Mouse (Mus musculus): ENCODE measurements around the gene Hnrnpk. TPM values are rescaled to one million over a fixed set of nuclear protein-coding genes. Genes with fewer than 3 reads are reported as not detected.
"Not testable (repeated sequence)": the region's sequence is repeated elsewhere in the genome, so short reads cannot be mapped to it uniquely, and the experiment has no call there.

Hnrnpk gene
- 489 and 576 TPM in 2 replicates for total RNA-seq (2015; ENCODE audit: low replicate concordance)
- 788 and 801 TPM in 2 replicates for total RNA-seq (2017; ENCODE audit: low replicate concordance)

DNA sequence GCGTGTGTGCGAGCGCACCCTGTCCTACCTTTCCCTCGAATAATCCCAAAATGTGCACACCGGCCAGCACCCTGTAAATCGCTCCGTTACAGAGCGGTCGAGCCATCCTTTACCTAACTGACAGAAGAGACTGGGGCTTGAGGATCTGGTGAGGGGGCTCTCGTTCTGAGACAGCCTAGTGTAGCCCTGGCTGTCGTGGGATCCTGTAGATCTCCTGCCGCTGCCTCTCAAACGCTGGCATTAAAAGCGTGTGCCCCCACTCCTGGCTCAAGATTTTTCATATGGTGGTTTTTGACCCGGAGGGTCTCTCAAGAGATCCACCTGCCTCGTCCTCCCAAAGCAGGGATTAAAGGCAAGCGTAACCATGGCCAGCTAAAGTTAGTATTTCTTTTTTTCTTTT, at the start of gene Hnrnpk:
Hnrnpk (minus strand) TSS at position 101 of the 400 bp plus-strand sequence.
- not testable (repeated sequence) for ATAC-seq (replicated peaks; ENCODE audit: low FRiP score, poor library complexity, severe bottlenecking)

DNA sequence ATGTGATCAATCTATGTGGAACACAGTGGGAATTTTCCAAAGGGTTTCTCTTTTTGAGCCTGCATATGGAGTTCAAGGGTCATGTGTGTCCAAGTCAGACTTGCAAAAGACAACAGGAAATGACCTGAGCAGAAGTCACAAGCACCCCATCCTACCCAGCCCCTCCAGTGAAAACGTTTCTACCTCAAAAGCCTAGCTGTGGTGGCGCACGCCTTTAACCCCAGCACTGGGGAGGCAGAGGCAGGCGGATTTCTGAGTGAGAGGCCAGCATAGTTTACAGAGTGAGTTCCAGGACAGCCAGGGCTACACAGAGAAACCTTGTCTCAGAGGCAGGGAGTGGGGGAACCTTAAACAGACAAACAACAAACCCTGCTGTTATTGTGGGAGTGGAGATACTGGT, 49.1 kb upstream of the Hnrnpk start:
- ATAC-seq (replicated peaks; ENCODE audit: low FRiP score, poor library complexity, severe bottlenecking), result no peak

DNA sequence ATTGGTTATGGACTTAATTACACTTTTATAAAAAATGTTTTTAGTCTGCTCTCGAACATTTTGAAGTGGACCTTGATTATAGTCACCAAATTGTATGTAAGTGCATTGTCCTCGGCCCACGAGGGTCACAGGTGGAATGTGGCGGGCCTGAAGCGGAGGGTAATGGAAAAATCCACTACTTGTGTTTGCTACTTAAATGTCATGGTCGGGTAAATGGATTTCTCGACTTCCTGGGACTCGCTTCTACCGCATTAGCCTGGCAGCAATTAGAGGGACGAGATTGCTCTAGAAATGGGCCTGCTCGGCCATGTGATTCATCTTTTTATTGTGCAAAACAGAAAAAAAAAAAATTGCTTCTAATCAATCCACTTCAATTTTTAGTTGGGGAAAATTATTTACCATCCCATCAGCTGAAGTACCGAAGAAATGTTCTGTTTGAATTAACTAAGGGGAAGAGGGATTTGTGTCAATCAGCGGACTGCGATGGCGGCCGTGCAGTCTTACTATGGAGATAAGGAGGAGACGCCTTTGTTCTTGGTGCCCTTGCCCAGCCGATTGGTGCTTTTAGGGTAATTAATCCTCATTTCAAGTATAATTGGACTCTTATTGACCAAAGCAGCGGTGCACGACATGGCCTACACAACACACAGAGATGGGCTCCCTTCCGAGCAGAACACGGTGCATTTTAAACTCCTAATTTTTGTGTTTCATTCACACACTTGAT, 47.5 kb upstream of the Hnrnpk start:
- no peak for ATAC-seq (replicated peaks; ENCODE audit: low FRiP score, poor library complexity, severe bottlenecking)

DNA sequence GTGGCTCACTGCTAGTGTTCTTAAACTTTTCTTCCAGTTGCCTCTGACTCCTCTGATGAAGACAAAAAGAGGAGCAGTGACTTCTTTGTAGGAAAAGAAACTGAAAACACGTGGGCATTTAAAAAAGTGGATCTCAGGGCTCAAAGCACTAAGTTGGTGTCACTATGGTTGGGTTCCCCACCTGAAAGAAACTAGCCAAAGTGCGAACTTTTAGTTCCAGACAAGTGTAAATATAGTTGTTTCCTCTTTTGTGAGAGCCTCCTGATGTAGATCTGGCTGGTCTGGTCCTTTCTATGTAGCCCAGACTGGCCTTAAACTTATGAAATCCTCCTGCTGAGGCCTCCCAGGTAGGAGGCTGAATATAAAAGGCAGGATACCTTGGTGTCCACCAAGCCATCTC, 43.4 kb upstream of the Hnrnpk start:
- ATAC-seq (replicated peaks; ENCODE audit: low FRiP score, poor library complexity, severe bottlenecking), result no peak

DNA sequence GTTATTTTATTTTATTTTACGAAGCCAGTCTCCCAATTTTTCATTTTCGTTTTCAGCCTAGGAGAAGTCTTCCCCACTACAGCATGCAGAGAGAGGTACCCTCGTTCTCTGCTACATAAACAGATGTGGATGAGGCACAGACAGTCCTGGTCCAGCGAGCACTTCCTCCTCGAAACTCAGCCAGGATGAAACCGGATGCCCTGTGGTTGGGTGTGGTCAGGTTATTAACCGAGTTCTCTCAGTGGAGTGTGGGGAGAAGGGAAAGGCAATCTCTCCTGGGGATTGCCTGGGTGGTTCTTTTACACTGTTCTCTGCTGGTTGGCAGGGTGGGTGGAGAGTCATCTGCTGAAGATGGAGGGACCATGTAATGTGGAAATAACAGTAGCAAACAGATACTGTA, 40.6 kb upstream of the Hnrnpk start:
- ATAC-seq (replicated peaks; ENCODE audit: low FRiP score, poor library complexity, severe bottlenecking), result no peak

DNA sequence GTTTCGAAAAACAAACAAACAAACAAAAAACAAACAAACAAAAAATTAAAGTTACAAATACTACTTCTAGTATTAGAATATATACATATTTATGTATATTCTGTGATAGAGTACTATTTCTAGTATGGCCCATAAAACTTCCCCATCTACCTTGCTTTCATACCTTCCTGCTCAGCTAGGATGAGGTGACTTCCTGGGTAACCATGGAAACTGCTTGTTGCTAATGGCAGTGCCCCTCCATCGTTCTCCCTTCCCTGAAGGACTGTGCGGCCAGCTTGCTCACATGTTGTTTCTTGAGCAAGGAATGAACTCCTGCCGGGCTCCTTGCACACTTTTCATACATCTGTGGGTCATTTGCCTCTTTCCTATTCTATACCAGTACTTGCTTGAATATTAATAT, 40.2 kb upstream of the Hnrnpk start:
- no peak for ATAC-seq (replicated peaks; ENCODE audit: low FRiP score, poor library complexity, severe bottlenecking)

DNA sequence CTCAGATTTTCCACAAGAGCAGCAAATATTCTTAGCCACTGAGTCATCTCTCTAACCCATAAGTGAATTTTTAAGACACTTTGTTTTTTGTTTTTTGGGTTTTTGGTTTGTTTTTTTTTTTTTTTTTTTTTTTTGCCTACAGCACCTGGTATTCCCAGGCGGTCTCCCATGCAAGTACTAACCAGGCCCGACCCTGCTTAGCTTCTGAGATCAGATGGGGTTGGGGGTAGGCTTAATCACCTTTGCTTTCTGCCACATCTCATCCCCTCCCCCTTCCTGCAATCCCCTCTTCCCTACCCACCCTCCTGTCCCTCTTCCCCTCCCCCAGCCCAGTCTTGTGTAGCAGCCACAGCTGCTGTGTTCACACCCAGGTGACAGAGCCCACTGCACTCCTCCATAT, 36.6 kb upstream of the Hnrnpk start:
- ATAC-seq (replicated peaks; ENCODE audit: low FRiP score, poor library complexity, severe bottlenecking), result no peak

DNA sequence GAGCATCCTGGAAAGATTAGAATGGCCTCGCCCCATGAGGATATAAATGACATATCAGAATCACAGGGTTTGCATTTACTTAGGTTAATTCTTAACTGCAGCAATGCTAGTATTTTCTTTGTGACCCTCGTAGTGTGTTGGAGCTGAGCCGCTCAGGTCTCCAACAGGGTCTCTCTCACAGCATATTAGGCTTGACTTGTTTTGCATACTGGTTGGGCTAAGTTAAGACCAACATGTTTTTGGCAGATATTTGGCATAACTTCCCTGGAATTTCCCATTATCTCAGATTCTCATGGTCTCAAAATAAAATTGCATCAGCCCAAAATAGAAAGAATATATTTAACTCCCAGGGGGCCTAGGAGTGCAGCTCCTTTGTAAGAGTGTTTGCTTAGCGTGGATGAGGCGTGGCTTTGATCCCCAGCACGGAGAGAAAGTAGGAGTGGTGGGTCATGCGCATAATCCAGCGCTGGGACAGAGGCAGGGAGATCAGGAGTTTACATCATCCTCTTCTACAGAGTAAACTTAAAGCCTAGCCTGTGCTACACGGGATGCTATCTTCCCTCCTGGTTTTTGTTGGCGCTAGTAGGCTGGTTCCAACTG, 20.0 kb upstream of the Hnrnpk start:
- ATAC-seq (replicated peaks; ENCODE audit: low FRiP score, poor library complexity, severe bottlenecking), result no peak

DNA sequence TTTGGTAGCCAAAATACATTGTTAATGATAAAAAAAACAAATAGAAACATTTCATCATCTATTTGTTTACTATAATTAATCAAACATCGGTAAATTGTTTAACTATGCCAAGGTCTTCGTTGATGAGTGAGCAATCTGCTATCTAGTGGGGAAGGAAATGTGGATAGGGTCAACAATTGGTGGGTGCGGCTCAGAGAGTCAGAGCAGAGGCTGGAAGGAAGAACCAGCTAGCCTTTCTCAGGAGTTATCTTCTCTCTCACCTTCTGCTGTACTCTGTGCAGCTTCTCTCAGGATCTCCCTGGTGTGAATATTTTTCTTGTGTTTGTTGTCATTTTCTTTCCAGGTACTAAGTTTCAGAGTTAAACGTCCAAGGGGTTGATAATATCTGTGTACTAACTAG, 19.1 kb upstream of the Hnrnpk start:
- ATAC-seq (replicated peaks; ENCODE audit: low FRiP score, poor library complexity, severe bottlenecking), result no peak

DNA sequence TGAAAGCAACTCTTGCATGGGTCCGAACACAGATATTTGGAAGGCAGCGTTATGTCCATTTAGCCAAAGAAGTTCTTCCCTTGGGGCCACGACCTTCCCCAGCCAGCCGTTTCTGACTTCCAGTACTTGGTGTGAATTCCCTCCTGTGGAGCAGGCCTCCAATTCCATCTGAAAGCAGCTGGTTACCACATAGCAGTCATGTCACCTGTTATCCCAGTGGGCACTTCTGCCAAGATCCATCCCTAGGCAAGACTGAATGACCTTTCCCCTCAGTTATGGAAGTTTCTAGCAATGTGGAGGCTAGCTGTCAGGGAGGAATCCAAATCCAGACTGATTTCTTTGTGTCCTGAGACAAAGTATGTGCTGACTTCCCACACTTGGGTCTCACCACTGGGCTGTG, 17.9 kb upstream of the Hnrnpk start:
- ATAC-seq (replicated peaks; ENCODE audit: low FRiP score, poor library complexity, severe bottlenecking), result no peak

DNA sequence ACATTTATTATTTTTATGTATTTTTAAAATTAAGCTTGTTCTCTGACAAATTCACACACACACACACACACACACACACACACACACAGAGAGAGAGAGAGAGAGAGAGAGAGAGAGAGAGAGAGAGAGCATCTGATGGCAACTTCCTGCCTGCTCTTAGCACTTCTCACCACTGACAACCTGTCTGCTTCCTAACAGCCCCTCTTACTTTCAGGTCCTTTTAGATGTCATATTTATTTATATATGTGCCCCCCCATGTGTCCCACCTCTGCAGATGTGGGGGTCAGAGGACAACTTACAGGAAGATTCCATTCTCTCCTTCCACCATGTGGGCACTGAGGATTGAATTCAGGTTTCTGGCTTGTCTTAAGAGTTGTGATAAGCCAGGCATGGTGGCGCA, 16.1 kb upstream of the Hnrnpk start:
- no peak for ATAC-seq (replicated peaks; ENCODE audit: low FRiP score, poor library complexity, severe bottlenecking)

DNA sequence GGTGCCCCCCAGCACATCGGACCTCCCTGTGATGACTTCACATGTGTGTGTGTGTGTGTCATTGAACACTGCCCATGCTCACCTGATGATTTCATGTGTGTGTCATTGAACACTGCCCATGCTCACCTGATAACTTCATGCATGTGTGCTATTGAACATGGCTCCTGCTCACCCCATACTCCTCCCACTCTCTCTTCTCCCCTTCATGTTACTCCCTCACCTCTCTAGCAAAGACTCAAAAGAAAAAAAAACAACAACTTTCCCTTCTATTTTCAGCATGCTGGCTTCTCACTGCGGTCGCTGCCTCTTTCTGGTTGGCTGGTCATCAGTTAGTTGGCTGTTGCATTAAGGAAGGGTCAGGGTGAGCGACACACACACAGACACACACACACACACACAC, 15.5 kb upstream of the Hnrnpk start:
- no peak for ATAC-seq (replicated peaks; ENCODE audit: low FRiP score, poor library complexity, severe bottlenecking)

DNA sequence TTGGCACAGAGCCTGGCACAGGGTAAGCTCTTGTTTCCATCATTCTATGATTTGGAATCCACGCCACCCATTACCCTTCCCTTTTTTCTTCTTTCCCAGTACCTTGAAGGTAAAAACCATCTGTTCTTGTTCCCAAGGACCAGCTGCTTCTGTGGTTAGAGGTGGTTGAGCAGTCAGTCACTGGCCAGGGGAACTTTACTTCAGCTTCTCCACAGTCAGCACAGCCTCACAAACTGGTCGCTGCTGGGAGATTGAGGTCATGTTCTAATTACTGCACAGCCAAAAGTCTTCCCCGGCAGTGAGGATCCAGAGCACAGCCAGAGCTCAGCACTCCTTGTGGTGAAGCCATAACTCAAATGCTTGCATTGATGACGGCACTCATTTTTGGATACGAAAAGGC, 12.7 kb upstream of the Hnrnpk start:
- no peak for ATAC-seq (replicated peaks; ENCODE audit: low FRiP score, poor library complexity, severe bottlenecking)

DNA sequence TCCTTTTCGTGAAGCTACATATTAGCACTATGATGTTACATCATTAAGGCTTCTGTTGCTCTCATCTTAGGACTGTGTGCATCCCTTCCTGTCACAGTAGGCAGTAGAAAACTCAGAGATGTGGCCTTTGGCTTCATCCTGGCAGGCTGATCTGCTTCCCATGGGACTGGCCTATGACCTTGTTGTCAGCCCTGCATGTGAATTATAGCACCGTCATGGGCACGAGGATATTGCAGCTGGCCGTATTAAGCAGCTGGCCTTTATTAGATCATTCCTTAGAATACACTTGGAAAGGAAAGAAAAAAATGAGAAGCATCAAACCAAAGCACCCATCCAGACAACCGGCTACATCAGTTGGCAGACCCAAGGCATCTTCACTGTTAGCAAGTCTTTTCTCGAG, 12.2 kb upstream of the Hnrnpk start:
- no peak for ATAC-seq (replicated peaks; ENCODE audit: low FRiP score, poor library complexity, severe bottlenecking)

DNA sequence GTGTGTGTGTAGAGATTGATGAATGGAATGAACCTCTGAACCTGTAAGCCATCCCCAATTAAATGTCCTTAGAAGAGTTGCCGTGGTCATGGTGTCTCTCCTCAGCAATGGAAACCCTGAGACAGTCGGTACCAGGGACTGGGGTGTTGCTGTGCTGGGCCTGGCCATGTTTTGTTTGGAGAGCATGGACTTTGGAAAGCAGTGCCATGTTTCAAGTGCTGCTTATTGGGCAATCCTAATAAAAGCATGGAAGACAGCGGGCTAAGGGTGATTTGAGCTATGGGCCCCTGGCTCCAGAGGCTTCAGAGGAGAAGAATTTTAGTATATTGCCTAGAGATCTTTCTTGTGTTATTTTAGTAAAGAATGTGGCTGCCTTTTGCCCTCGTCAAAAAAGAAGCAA, 7.9 kb upstream of the Hnrnpk start:
- ATAC-seq (replicated peaks; ENCODE audit: low FRiP score, poor library complexity, severe bottlenecking), result no peak

DNA sequence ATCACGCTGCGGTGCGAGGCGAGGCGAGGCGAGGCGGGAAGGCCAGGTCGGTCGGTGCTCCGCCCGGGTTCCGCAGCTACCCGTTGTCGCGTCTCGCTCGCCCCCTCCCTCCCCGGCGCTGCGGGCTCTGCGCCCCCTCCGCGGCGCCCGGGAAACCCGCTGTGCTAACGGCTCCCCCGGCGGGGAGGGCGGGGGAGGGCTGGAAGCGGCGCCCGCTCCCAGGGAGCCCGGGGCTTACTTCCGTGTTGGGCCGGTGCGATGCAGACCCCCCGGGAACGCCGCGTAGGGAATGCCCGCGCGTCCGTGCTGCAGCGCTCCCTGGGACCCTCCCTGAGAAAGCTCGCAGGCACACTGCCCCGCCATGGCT, 416 bp downstream of the Hnrnpk start:
- no peak for ATAC-seq (replicated peaks; ENCODE audit: low FRiP score, poor library complexity, severe bottlenecking)

DNA sequence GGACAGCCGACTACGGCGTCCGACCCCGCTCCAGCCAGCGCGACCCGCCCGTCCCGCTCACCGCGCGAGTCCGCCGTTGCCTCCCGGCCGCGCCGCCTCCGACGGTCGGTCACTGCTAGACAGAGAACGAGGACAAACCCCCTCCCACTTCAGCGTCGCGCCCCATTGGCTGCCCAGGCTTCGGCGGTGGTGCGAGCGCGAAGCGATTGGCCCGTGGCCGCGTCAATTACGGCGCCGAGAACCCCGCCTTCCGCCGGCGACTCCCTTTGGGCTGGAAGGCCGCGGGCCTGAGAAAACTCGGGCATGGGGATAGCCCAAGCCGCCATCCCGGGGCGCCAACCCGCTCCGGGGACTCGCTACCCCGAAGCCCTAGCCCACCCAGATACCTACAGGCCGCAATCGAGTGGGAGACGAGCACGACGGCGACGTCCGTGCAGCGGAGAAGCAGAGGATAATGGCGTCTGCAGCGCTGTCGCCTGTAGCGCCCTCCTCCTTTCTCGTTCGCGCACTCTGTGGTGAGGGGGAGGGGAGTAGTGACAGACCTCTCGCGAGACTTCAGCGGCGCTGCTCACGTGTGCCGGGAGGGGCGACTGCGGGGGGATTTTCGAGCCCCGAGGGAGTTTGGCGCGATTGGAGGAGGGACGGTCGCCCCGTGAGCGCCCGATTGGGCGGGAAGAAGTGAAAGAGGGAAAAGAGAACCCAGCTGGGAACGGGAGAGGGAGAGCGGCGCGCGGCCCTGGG, 970 bp downstream of the Hnrnpk start, which contains the start of gene Rmi1:
Rmi1 (plus strand) TSS at position 246 of the 741 bp plus-strand sequence.
- ATAC-seq (replicated peaks; ENCODE audit: low FRiP score, poor library complexity, severe bottlenecking), result peak; percentile 89

DNA sequence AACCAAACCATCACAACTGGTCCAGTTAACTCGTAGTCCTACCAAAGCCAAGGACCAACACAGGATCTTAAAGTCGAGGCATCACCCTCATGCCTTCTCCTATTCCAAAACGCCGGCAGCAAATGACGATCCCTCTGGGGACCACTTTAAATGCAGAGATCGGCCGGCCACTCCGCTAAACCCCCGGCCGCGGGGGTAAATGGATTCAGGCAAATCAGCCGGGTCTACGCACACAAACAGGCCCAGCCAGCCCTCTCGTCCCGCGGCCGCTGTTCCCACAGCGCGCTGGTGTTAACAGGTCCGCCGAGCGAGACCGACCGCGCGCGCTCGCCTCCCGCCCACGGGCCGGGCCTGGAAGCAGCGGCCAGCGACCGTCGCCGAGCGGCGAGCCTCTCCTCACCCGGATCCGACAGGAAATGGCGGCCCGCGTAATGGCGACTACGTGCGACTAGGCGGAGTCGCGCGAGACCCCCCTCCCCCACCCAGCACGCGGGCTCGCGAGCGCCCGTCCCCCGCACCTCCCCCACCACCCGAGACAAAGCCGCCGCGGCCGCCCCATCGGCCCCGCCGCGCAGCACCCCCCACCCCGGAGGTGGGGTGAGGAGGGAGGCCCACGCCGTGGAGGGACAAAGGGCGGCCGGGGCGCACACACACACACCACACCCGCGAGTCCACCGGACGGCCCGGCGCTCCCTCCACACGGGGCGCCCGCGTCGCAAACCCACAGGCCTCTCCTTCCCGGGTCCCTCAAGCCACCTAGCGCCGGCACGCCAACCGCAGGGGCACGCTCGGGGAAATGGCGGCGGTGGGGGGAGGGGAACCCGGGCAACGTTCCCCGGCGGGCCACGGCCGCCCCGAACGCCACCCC, 1.8 kb downstream of the Hnrnpk start:
- ATAC-seq (replicated peaks; ENCODE audit: low FRiP score, poor library complexity, severe bottlenecking), result peak; percentile 46

DNA sequence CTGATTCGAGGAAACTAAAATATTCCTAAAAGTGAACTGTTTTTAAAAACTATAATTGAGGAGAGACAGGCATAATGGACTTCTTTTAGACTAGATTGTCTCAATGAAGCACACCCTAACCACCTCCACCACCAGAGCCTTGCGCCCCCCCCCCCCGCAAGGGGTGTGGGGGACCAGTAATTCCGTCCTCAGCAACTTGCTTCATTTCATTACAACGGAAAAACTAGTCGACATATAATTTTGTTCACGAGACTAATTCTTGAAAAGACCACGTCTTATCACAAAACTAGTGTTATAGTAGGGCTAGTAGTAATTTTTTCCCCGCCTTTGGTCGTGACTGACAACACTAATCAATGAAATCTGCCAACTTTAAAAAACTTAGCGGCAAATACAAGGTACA, 2.6 kb downstream of the Hnrnpk start:
- no peak for ATAC-seq (replicated peaks; ENCODE audit: low FRiP score, poor library complexity, severe bottlenecking)

DNA sequence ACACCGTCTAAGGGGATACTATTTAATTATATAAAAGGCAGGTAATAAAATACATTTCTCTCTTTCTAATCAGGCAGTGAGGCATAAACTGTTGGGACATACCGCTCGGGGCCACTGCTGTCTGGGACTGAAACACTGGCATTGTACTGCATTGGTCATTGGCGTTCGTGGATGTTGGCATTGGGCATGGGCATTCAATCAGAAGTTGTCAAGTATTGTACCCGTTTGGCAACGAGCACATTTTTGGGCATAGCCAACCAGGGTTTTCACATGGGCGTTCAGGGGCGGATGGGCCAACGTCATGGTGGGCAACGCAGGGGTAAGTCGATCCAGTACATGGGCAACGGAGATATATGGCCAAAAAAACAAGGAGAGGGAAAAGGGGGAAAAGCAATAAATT, 5.5 kb downstream of the Hnrnpk start:
- ATAC-seq (replicated peaks; ENCODE audit: low FRiP score, poor library complexity, severe bottlenecking), result no peak

Measured in erythroid progenitor cell, adult 5-6 weeks (primary cell).